Mouse (Mus musculus): Measurements from ENCODE around the gene Fgfr2. TPM values are rescaled to one million over a fixed set of nuclear protein-coding genes. Genes with fewer than 3 reads are reported as not detected.

The Fgfr2 gene
- total and polyA plus RNA-seq, 3 experiments: 47.1 to 245 (median 178) TPM

- peak; percentile 80 for DNase-seq
Observed at GRCm38 (mm10) chr7:130976305-130976935, 2146.7 kb downstream of the Fgfr2 start.

DNA sequence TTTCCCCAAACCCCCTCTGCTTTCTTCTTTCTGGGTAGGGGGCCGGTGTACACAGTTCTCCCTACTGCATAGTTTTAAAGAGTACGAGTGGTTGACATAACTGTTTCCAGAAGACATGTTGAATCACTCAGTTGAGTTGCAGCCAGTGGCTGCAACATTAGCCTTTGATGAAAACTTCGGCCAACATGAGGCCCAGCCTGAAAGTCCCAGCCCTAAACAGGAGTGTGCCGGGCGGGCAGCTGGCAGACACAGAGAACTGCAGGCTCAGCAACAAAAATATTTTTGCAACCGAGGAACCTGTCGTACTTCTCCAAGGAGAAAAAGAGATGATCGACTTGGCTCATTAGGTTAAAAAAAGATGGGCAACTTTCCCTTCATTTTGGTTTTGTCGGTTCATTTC is 2150.4 kb downstream of the Fgfr2 start:
- DNase-seq: no peak

DNA sequence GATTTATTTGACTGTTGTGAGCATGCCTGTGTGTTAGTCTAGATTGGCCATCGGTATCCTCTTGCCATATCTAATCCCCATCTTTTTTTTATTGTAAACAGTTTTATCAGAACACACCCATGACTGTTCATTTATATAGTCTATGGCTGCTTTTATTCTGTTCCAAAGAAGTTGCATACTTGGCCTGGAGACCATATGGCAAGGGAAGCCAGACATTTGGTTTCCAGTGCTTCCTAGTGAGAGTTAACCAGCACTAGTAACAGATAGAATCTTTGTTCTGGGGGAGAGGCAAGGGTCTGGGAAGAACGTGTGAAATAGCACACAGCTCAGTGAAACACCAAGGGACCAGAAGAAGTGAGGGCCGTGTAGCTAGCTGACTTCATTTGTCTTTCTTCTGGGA is 2153.6 kb downstream of the Fgfr2 start:
- DNase-seq: no peak

- no peak for DNase-seq
Observed at GRCm38 (mm10) chr7:130969076-130969475, 2154.1 kb downstream of the Fgfr2 start.

- DNase-seq: peak; percentile 80
Observed at GRCm38 (mm10) chr7:130968537-130968936, 2154.6 kb downstream of the Fgfr2 start.

GRCm38 (mm10) chr7:130967901-130968300 is 2155.2 kb downstream of the Fgfr2 start:
- DNase-seq: no peak

- no peak for DNase-seq
Observed at GRCm38 (mm10) chr7:130966876-130967275, 2156.3 kb downstream of the Fgfr2 start.

DNA sequence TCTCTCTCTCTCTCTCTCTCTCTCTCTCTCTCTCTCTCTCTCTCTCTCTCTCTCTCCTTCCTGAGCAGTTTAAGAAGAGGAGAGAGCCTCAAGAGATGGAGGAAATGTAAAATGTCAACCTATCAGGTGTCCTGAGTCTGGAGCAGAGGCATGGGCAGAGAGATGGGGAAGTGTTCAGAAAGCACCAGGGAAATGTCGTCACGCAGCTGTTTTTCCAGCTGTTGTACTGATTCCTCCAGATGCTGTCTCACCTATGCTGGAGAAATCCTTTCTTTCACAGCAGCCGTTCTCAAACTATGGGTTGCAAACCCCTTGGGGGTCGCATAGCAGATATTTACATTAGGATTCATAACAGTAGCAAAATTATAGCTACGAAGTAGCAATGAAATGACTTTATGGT is 2156.7 kb downstream of the Fgfr2 start:
- DNase-seq: no peak

DNA sequence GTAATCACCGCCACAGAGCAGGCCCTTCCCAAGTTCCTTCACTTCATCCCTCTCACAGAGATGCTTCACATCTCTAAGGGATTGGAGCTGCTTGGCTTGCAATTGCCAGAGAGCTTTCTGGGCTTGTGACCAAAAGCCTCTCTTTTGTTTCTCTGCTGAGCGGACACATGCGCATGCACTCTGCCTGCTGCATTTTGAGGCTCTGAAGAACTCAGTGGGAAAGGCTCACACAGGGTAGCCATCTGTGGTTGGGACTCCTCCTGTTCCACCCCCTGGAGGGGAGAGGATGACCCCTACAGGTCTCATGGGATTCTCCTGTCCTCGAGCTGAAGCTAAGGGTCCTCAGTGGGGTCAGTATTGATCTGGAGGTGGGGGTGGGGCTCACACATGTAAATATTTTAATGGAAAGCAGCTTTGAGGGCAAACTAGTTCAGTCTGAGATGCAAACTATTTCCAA is 2157.2 kb downstream of the Fgfr2 start:
- DNase-seq: no peak

- no peak for DNase-seq
Observed at GRCm38 (mm10) chr7:130965396-130965795, 2157.8 kb downstream of the Fgfr2 start.

GRCm38 (mm10) chr7:130964686-130965085 is 2158.5 kb downstream of the Fgfr2 start:
- DNase-seq: peak; percentile 77

GRCm38 (mm10) chr7:130961429-130961828 is 2161.7 kb downstream of the Fgfr2 start:
- no peak for DNase-seq

DNA sequence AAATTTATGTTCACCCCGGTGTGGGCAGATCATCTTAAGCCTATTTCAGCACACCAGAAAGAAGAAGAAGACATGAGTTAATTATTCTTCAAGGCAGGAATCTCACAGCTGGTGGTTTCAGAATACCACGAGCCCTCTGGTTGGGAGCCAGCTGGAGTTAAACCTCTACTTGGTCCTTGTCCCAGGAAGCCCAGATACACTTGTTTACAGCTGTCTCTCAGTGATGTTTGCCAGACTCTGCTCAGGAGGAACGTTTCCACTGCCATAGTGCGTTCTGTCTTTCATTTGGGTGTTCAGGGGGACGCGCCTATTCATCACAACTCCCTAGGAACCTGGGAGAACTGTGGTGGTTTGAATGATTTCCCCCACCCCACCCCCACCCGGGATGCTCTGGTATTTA is 2163.3 kb downstream of the Fgfr2 start:
- no peak for DNase-seq

GRCm38 (mm10) chr7:130958551-130958950 is 2164.6 kb downstream of the Fgfr2 start:
- DNase-seq: no peak

DNA sequence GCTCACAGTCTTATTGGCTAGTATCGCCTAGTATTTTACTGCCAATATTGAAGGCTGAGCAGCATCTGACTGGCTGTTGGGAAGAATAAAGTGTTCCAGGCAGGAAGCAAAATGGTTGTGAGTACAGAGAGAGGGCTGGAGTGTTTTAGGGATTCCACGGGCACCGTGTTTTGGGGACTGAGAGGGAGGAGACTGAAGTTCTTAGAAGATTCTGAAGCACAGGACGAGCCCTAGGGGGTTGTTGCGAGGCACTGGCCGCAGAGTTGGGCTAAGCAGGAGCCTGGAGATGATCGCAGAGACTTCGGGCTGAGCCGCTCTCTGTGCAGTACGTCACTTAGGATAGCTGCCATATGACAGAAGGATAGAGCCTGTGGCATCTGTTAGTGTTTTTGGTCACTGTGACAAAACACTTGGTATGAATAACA is 2169.0 kb downstream of the Fgfr2 start:
- DNase-seq: no peak

GRCm38 (mm10) chr7:130953376-130953775 is 2169.8 kb downstream of the Fgfr2 start:
- DNase-seq: no peak

- DNase-seq: no peak
Observed at GRCm38 (mm10) chr7:130951004-130951403, 2172.1 kb downstream of the Fgfr2 start.

- no peak for DNase-seq
Observed at GRCm38 (mm10) chr7:130950482-130950881, 2172.7 kb downstream of the Fgfr2 start.

DNA sequence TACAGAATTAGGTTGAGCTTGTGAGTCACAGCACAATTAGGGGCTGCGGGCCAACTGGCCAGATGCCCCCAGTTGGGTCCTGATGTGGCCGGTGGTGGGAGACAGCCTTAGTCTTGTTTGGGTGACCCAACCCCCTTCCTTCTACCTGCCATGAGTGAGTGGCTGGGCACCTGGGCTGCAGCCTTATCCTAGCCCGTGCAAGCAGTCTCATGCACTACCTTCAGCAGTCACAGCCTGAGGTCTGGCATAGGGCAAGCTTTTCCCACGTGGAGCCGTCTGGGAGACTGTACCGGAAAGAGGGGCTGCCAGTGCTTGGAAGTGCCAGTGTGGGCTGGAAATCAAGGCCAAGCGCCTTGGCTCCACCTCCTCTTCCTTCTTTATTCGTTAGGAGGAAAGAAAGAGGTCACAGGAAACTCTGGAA is 2173.8 kb downstream of the Fgfr2 start:
- peak; percentile 63 for DNase-seq

- peak; percentile 27 for DNase-seq
Observed at GRCm38 (mm10) chr7:130948563-130949208, 2174.5 kb downstream of the Fgfr2 start.

DNA sequence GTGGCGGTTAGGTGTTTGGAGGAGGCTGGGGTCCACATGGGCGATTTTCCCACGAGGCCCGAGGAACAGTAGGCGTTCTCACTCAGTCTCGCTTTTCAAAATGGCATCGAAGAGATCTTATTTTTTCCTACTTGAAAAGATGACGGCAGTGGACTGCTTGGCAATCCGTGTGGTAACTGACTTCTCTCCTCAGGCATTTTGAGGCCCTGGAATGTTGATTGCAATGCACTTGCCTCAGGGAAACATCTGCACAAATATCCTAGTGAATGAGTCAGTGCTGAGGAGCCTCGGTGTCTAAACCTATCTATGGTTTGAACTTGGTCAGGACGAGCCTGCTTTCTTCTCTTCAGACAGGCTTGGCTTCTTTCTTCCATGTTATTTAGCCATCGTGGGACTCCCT is 2176.8 kb downstream of the Fgfr2 start:
- DNase-seq: no peak

DNA sequence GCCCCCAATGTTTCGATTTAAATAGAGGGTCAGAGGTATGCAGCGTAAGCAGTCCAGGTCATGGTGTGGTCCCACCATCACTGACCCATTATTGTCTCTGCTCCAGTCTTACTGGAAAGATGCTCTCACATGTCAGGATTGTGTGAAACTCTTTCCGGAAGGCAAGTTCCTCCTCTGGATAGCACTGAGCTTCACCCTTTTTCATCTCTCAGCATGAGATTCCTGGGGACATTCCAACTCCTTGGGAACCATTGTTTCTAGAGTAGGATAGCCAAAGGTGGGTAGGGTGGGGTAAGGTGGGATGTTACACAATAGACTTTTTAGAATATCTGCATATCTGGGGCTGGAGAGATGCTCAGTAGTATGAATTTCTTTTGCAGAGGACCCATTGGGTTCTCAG is 2177.4 kb downstream of the Fgfr2 start:
- no peak for DNase-seq

GRCm38 (mm10) chr7:130944766-130945475 is 2178.2 kb downstream of the Fgfr2 start:
- DNase-seq: no peak

All from adrenal gland, adult 2 months (tissue).